Mouse (Mus musculus) embryonic fibroblast, embryonic 13.5 days (primary cell): ENCODE data around the gene Fam192a. TPM values are rescaled to one million over a fixed set of nuclear protein-coding genes. Genes with fewer than 3 reads are reported as not detected.

Experiments used
- H3K27ac ChIP-seq: 2 replicates; pipeline ENCODE4 v1.5.1; 2012; ENCODE audit warnings: low read length, control low read depth, inconsistent platforms; ENCODE audit not compliant: insufficient read depth
- H3K4me1 ChIP-seq: 2 replicates; pipeline ENCODE4 v1.6.1; 2011; ENCODE audit warnings: low read length; ENCODE audit not compliant: control insufficient read depth, insufficient read depth
- H3K4me3 ChIP-seq: 2 replicates; pipeline ENCODE4 v1.5.1; 2011; ENCODE audit warnings: mild to moderate bottlenecking, control low read depth, low read length; ENCODE audit not compliant: insufficient read depth
- CTCF ChIP-seq: IDR thresholded peaks from 2 replicates; pipeline ENCODE4 v1.5.1; 2011; ENCODE audit warnings: mild to moderate bottlenecking, control low read depth, low read length, moderate library complexity, borderline replicate concordance; ENCODE audit not compliant: insufficient read depth
- POLR2A ChIP-seq: IDR thresholded peaks from 2 replicates; pipeline ENCODE4 v1.6.1; 2011; ENCODE audit warnings: low read depth, mild to moderate bottlenecking, control low read depth, low read length, moderate library complexity
- polyA plus RNA-seq: library from polyadenylated mRNA; stranded (reverse); fragments of >200 nt; gene quantifications from 2 replicates; pipeline ENCODE4 v1.2.4, GENCODE M21; 2011; ENCODE audit warnings: low read depth; ENCODE audit not compliant: missing spikeins, insufficient read length

Fam192a gene
- polyA plus RNA-seq, 1 experiment: 54.9 TPM

DNA sequence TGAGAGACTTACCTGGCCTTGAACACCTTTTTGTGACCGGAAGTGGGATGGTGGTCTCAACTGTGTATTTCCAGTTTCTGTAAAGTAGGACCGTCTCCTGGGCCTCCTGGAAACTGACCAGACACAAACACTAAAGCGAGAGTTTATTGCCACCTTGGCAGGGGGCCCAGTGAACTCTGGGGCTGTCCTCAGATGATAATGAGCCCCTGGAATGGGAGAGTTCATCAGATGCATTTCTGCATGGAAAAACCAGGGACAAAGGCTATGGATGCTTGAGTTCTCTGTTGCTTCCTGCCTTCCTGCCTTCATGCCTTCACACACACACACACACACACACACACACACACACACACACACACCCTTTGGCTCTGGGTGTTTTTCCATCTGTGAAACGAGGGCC lies 67.2 kb downstream of the Fam192a start:
- Histone ChIP-seq H3K4me3 (no peak overlapping the region), H3K4me1 (0 out of 2 replicates have a peak, but pooled peaks cover 2% of the 10 kb centered on the region), H3K27ac (no peak overlapping the region)
- TF ChIP-seq POLR2A: no peak
- no peak for TF ChIP-seq CTCF

GRCm38 (mm10) chr8:94532873-94533671 lies 68.7 kb downstream of the Fam192a start, which contains the start of gene Cpne2:
Gene Cpne2 (plus strand): TSS chr8:94532990.
- Histone ChIP-seq H3K27ac (peak within 1 kb of the TSS; percentile 87), H3K4me3 (peak within 1 kb of the TSS; percentile 81), H3K4me1 (0 out of 2 replicates have a peak, but pooled peaks cover 2% of the 10 kb centered on the region)
- TF ChIP-seq POLR2A (peak; percentile 90), CTCF (no peak)

DNA sequence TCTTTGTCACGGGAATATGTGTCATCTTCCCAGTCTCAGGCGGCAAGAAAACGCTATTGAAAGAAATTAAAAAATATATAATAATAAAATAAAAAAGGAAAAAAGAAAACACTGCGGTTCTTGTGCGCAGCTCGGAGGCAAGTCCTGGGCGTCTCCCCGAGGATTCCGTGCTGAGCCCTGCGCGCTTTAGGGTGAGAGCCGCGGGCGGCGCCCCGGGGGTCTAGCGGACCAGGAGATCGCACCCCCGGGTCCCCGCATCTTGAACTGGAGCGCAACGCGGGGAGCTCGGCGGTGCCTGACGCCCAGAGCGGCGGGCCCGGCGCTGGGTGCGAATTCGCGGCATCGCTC lies 69.3 kb downstream of the Fam192a start:
- TF ChIP-seq POLR2A (no peak), CTCF (no peak)
- peak overlapping the region; percentile 81 for H3K4me3 ChIP-seq
- H3K27ac ChIP-seq: peak overlapping the region; percentile 87
- H3K4me1 ChIP-seq: 0 out of 2 replicates have a peak, but pooled peaks cover 2% of the 10 kb centered on the region

DNA sequence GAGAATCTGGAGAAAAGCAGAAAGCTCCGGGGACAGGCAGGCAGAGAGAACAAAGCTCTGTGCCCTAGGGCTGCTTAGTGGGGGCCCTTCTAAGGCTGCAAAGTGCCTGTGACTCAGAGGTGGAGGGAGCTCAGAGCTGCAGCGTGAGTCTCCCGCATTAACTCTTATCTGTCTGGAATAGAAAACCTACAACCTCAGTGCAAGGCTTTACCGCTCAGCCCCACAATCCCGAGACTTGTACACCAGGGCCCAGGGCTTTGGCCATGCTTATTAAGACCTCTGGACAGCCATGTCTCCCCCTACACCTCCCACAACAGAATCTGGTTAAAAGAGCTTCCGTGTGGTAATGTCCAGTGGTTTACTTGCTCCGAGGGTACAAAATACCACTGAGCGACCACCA lies 69.8 kb downstream of the Fam192a start:
- TF ChIP-seq CTCF: no peak
- peak; percentile 44; the same call in 1 of the 2 replicates for TF ChIP-seq POLR2A
- H3K4me1 ChIP-seq: 0 out of 2 replicates have a peak, but pooled peaks cover 2% of the 10 kb centered on the region
- peak overlapping the region; percentile 87 for H3K27ac ChIP-seq
- peak overlapping the region; percentile 81 for H3K4me3 ChIP-seq

DNA sequence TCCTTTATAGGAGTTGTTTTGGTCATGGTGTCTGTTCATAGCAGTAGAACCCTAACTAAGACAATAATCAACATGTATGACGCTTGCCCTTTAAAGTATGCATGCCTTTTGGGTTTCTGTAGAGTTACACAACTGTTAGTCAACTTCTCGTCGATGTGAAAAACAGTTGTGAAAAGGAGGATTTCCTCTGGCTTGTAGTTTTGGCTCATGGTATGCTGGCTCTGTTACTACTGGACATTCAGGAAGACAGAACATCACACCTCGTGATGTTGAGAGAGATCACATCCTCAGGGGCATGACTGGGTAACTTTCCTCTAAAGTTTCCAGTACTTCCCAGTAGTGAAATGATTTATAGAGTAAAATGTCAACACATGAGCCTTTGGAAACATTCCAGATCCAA lies 71.2 kb downstream of the Fam192a start:
- 0 out of 2 replicates have a peak, but pooled peaks cover 2% of the 10 kb centered on the region for H3K4me1 ChIP-seq
- no peak overlapping the region for H3K27ac ChIP-seq
- H3K4me3 ChIP-seq: no peak overlapping the region
- no peak for TF ChIP-seq CTCF
- TF ChIP-seq POLR2A: no peak

GRCm38 (mm10) chr8:94529875-94530274 lies 71.9 kb downstream of the Fam192a start:
- no peak for TF ChIP-seq POLR2A
- TF ChIP-seq CTCF: no peak
- Histone ChIP-seq H3K27ac (no peak overlapping the region), H3K4me1 (0 out of 2 replicates have a peak, but pooled peaks cover 2% of the 10 kb centered on the region), H3K4me3 (no peak overlapping the region)

DNA sequence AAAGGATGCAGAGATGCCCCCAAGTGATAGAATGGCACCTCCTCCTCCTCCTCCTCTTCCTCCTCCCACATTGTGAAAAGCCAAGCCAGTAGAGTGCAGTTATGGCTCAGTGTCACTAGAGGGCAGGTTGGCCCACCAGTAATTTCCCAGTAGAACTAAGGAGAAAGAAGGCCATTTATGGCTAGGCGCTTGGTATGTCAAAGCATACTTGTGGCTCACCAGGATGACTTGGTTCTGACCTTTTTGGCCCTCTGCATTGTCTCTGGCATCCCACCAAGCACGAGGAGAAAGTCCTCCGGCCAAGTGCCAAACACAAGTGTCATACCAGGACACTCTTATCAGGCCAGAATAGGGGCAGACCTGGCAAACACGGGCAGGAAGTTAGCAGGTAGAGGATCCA lies 73.6 kb downstream of the Fam192a start:
- 0 out of 2 replicates have a peak, but pooled peaks cover 2% of the 10 kb centered on the region for H3K4me1 ChIP-seq
- TF ChIP-seq CTCF (peak; percentile 48; the same call in 1 of the 2 replicates), POLR2A (no peak)
- no peak overlapping the region for H3K4me3 ChIP-seq
- H3K27ac ChIP-seq: no peak overlapping the region

GRCm38 (mm10) chr8:94527178-94527577 lies 74.6 kb downstream of the Fam192a start:
- no peak overlapping the region for H3K27ac ChIP-seq
- no peak overlapping the region for H3K4me3 ChIP-seq
- 0 out of 2 replicates have a peak, but pooled peaks cover 2% of the 10 kb centered on the region for H3K4me1 ChIP-seq
- TF ChIP-seq POLR2A (no peak), CTCF (no peak)

DNA sequence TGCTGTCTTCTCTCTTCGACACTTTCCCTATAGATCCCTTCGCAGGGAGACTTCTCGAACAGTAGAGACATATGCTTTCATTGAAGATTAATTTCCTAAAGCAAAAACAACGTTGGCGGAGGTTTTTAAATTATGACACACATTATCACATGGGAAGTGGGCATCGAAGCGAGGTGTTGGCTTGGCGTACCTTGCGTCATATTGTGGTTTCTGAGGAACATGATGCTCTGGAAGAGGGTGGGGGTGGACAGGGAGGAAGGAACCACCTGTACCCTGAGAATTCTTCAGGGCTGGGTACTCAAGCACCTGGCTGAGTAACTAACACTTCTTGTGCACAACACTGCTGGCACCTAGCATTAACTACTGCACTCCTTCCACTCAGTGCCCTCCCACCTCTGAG lies 77.2 kb downstream of the Fam192a start:
- H3K4me1 ChIP-seq: no peaks in the 10 kb centered on the region
- H3K27ac ChIP-seq: no peak overlapping the region
- no peak overlapping the region for H3K4me3 ChIP-seq
- TF ChIP-seq POLR2A: no peak
- TF ChIP-seq CTCF: no peak

Other genes starting within 250 kb of the Fam192a start
- 93.3 and 103 TPM in 2 replicates for gene Herpud1, start 215.6 kb downstream of the Fam192a start, polyA plus RNA-seq
- gene Nlrc5, start 167.6 kb downstream of the Fam192a start, polyA plus RNA-seq: 4.5 and 6.2 TPM in 2 replicates
- 29.5 and 30.7 TPM in 2 replicates for gene Cpne2, start 69.0 kb downstream of the Fam192a start, polyA plus RNA-seq
- 28.5 and 43.2 TPM in 2 replicates for gene Rspry1, start 60 bp downstream of the Fam192a start, polyA plus RNA-seq
- 89.0 and 100 TPM in 2 replicates for gene Arl2bp, start 64.6 kb upstream of the Fam192a start, polyA plus RNA-seq
- gene Pllp, start 94.3 kb upstream of the Fam192a start, polyA plus RNA-seq: 0.60 TPM in 1 of 2 replicates, not detected in the other
- gene Ccl22, start 143.6 kb upstream of the Fam192a start, polyA plus RNA-seq: not detected in 2 replicates
- gene Cx3cl1, start 170.0 kb upstream of the Fam192a start, polyA plus RNA-seq: 30.9 and 34.7 TPM in 2 replicates
- gene Ccl17, start 208.5 kb upstream of the Fam192a start, polyA plus RNA-seq: not detected in 2 replicates
- gene Coq9, start 236.3 kb upstream of the Fam192a start, polyA plus RNA-seq: 46.5 and 48.9 TPM in 2 replicates
- 27.6 and 35.3 TPM in 2 replicates for gene Ciapin1, start 236.4 kb upstream of the Fam192a start, polyA plus RNA-seq